Mouse (Mus musculus): ENCODE measurements at regions not wholly inside any gene's neighbourhood (a gene's known extent, or its start where the extent isn't known, plus 50 kb on each side); places are given as distances from the start of the nearest gene placed in this dataset.

GRCm38 (mm10) chr6:112210238-112210950 lies 63.2 kb upstream of the Lmcd1 start:
- Histone ChIP-seq H3K27ac (ENCODE audit: control insufficient read depth, insufficient read depth, low read depth, low read length, poor library complexity) (no peak overlapping the region), H3K4me3 (replicated peaks; ENCODE audit: control insufficient read depth, low read depth, low read length) (no peak overlapping the region), H3K4me1 (ENCODE audit: control insufficient read depth, insufficient read depth, low read length) (no peaks in the 10 kb centered on the region)
- 38% methylated on average over 8 of the region's 8 CpGs for WGBS
- no peak for TF ChIP-seq POLR2A (IDR thresholded peaks at IDR 0.05; ENCODE audit: borderline replicate concordance, control insufficient read depth, low read depth, low read length)
- no peak for TF ChIP-seq CTCF (IDR thresholded peaks at IDR 0.05; ENCODE audit: control insufficient read depth, insufficient read depth, low read length)

DNA sequence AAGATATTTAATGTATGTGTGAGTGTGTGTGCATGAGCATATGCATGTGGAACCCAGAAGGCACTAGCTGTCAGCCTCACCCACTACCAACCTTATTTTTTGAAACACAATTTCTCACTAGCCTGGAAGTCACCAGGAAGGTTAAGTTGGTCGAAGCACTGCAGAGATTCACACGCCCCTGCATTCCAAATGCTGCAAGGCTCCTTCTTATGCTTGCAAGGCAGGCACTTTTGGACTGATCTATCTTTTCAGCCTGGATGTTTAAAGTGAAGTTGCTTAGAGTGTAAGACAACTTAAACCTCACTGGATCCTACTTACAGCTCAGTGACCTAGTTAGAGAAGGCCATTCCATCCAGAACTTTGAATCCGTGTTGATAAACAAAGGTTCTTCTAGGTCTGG lies 56.7 kb upstream of the Lmcd1 start:
- TF ChIP-seq POLR2A (IDR thresholded peaks at IDR 0.05; ENCODE audit: borderline replicate concordance, control insufficient read depth, low read depth, low read length), result no peak
- TF ChIP-seq CTCF (IDR thresholded peaks at IDR 0.05; ENCODE audit: control insufficient read depth, insufficient read depth, low read length), result no peak
- Histone ChIP-seq H3K4me3 (replicated peaks; ENCODE audit: control insufficient read depth, low read depth, low read length) (no peak overlapping the region), H3K4me1 (ENCODE audit: control insufficient read depth, insufficient read depth, low read length) (no peaks in the 10 kb centered on the region), H3K27ac (ENCODE audit: control insufficient read depth, insufficient read depth, low read depth, low read length, poor library complexity) (no peak overlapping the region)
- WGBS, result 82% methylated on average over 3 of the region's 3 CpGs

DNA sequence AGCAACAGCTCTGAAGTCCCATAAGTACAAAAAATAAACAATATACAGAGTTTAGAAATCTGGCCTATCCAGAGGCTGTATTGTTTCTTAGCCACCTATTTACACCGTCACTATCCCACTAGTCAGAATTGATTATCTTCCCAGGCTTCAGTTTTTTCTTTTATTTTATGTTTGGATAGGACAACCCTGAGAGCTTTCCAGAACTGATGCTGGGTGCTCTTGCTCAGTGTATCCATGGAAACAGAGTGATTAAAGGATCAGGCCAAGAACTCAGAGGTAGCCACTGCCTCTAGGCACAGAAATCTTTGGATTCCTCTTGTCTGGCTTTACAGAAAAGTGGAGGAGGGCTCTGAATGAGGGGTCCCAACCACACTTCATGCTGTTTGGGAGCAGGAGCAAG lies 55.3 kb upstream of the Lmcd1 start:
- Histone ChIP-seq H3K27ac (ENCODE audit: control insufficient read depth, insufficient read depth, low read depth, low read length, poor library complexity) (no peak overlapping the region), H3K4me3 (replicated peaks; ENCODE audit: control insufficient read depth, low read depth, low read length) (no peak overlapping the region), H3K4me1 (ENCODE audit: control insufficient read depth, insufficient read depth, low read length) (no peaks in the 10 kb centered on the region)
- TF ChIP-seq CTCF (IDR thresholded peaks at IDR 0.05; ENCODE audit: control insufficient read depth, insufficient read depth, low read length) (no peak), POLR2A (IDR thresholded peaks at IDR 0.05; ENCODE audit: borderline replicate concordance, control insufficient read depth, low read depth, low read length) (no peak)
- WGBS, result 93% methylated on average over 1 of the region's 1 CpGs

DNA sequence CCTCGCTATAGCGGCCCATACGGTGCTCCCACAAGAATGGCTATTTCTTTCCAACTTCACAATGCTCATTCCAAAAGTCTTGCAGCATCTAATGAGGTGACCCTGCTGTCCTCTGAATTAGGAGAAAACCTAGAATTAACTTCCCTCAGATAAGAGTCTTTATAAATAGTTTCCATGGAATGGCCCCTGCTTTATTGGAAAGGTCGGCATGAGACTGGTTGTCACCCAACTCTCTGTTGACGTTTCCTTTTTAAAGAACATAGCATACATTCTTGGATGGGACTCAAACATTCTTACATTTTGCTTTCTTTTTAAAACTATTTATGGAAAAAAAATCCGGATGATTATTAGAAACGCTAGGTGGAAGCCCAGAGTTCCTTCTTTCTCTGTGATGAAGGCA lies 53.9 kb upstream of the Lmcd1 start:
- TF ChIP-seq POLR2A (IDR thresholded peaks at IDR 0.05; ENCODE audit: borderline replicate concordance, control insufficient read depth, low read depth, low read length) (no peak), CTCF (IDR thresholded peaks at IDR 0.05; ENCODE audit: control insufficient read depth, insufficient read depth, low read length) (no peak)
- no peak overlapping the region for H3K27ac ChIP-seq (ENCODE audit: control insufficient read depth, insufficient read depth, low read depth, low read length, poor library complexity)
- H3K4me3 ChIP-seq (replicated peaks; ENCODE audit: control insufficient read depth, low read depth, low read length), result no peak overlapping the region
- 85% methylated on average over 7 of the region's 7 CpGs for WGBS
- H3K4me1 ChIP-seq (ENCODE audit: control insufficient read depth, insufficient read depth, low read length), result no peaks in the 10 kb centered on the region

GRCm38 (mm10) chr6:112220149-112220548 lies 53.4 kb upstream of the Lmcd1 start:
- Histone ChIP-seq H3K27ac (ENCODE audit: control insufficient read depth, insufficient read depth, low read depth, low read length, poor library complexity) (no peak overlapping the region), H3K4me3 (replicated peaks; ENCODE audit: control insufficient read depth, low read depth, low read length) (no peak overlapping the region), H3K4me1 (ENCODE audit: control insufficient read depth, insufficient read depth, low read length) (no peaks in the 10 kb centered on the region)
- TF ChIP-seq CTCF (IDR thresholded peaks at IDR 0.05; ENCODE audit: control insufficient read depth, insufficient read depth, low read length) (no peak), POLR2A (IDR thresholded peaks at IDR 0.05; ENCODE audit: borderline replicate concordance, control insufficient read depth, low read depth, low read length) (no peak)
- 70% methylated on average over 3 of the region's 3 CpGs for WGBS

- Histone ChIP-seq H3K27ac (ENCODE audit: control insufficient read depth, insufficient read depth, low read depth, low read length, poor library complexity) (no peak overlapping the region), H3K4me1 (ENCODE audit: control insufficient read depth, insufficient read depth, low read length) (no peaks in the 10 kb centered on the region), H3K4me3 (replicated peaks; ENCODE audit: control insufficient read depth, low read depth, low read length) (no peak overlapping the region)
- no peak for TF ChIP-seq CTCF (IDR thresholded peaks at IDR 0.05; ENCODE audit: control insufficient read depth, insufficient read depth, low read length)
- TF ChIP-seq POLR2A (IDR thresholded peaks at IDR 0.05; ENCODE audit: borderline replicate concordance, control insufficient read depth, low read depth, low read length), result no peak
- WGBS, result 63% methylated on average over 2 of the region's 2 CpGs
These were observed 52.2 kb upstream of the Lmcd1 start for GRCm38 (mm10) chr6:112221373-112221772.

GRCm38 (mm10) chr6:112223325-112223724 lies 50.2 kb upstream of the Lmcd1 start:
- no peak overlapping the region for H3K27ac ChIP-seq (ENCODE audit: control insufficient read depth, insufficient read depth, low read depth, low read length, poor library complexity)
- TF ChIP-seq POLR2A (IDR thresholded peaks at IDR 0.05; ENCODE audit: borderline replicate concordance, control insufficient read depth, low read depth, low read length) (no peak), CTCF (IDR thresholded peaks at IDR 0.05; ENCODE audit: control insufficient read depth, insufficient read depth, low read length) (no peak)
- WGBS, result 77% methylated on average over 7 of the region's 7 CpGs
- no peak overlapping the region for H3K4me3 ChIP-seq (replicated peaks; ENCODE audit: control insufficient read depth, low read depth, low read length)
- no peaks in the 10 kb centered on the region for H3K4me1 ChIP-seq (ENCODE audit: control insufficient read depth, insufficient read depth, low read length)
